Mouse (Mus musculus): ENCODE results near the gene Rflnb. TPM values are rescaled to one million over a fixed set of nuclear protein-coding genes. Genes with fewer than 3 reads are reported as not detected.

Rflnb gene
- polyA plus RNA-seq (2012; rRNA removed): 8.1 and 8.9 TPM in 2 replicates

- H3K4me3 ChIP-seq (ENCODE audit: insufficient read depth, low read length): peak within 1 kb of the TSS; percentile 55
- no peak within 1 kb of the TSS for H3K27ac ChIP-seq (ENCODE audit: insufficient read depth, low read length)
- H3K4me1 ChIP-seq (ENCODE audit: control insufficient read depth, insufficient read depth, low read length): no peaks in the 10 kb centered on the region
- TF ChIP-seq POLR2A (IDR thresholded peaks at IDR 0.05; ENCODE audit: extremely low read depth, insufficient read depth, low read length): no peak
Measured at GRCm38 (mm10) chr11:76027139-76028071, at the start of gene Rflnb. Gene Rflnb (minus strand): TSS chr11:76027782.

GRCm38 (mm10) chr11:76077341-76077740 is 49.8 kb upstream of the Rflnb start:
- TF ChIP-seq CTCF (IDR thresholded peaks at IDR 0.05; ENCODE audit: extremely low read depth, insufficient read depth, low read length) (no peak), POLR2A (IDR thresholded peaks at IDR 0.05; ENCODE audit: extremely low read depth, insufficient read depth, low read length) (no peak)
- Histone ChIP-seq H3K4me3 (ENCODE audit: insufficient read depth, low read length) (no peak overlapping the region), H3K4me1 (ENCODE audit: control insufficient read depth, insufficient read depth, low read length) (no peaks in the 10 kb centered on the region), H3K27ac (ENCODE audit: insufficient read depth, low read length) (no peak overlapping the region)

DNA sequence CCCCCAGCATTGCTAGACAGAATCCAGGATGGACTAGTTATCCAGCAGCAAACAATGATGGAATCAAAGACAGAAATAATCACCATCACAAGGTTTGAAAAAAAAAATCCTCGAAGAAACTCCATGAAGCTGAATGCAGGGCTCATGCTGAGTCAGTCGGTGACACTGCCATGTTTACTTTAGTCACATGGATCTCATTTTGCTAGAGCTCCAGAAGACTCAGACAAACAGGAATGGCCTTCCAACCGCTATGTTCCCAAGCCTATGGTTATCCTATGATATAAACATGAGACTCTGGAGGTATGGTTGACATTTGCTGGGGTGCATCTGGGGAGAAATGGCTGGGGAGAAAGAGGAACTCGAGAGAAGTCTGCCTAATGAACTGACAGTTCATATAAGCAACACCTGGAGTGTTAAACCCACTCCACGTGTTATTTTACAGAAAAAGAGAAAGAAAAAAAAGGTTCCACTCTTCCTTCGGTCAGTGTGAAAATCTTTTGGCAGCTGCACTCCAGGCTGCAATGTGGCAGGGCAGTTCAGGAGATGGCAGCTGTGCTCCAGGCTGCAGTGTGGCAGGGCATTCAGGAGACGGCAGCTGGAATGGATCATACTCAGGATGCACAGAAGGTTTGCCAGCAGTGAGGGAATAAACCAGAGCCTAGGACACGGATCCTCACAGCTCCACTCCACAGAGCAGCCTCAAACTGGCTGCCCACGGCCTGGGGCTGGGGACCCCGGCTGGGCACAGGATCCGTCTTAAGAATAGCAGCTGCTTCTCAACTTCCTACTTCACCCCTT is 46.9 kb upstream of the Rflnb start:
- H3K4me3 ChIP-seq (ENCODE audit: insufficient read depth, low read length): no peak overlapping the region
- TF ChIP-seq CTCF (IDR thresholded peaks at IDR 0.05; ENCODE audit: extremely low read depth, insufficient read depth, low read length): no peak
- no peak for TF ChIP-seq POLR2A (IDR thresholded peaks at IDR 0.05; ENCODE audit: extremely low read depth, insufficient read depth, low read length)
- no peak overlapping the region for H3K27ac ChIP-seq (ENCODE audit: insufficient read depth, low read length)
- H3K4me1 ChIP-seq (ENCODE audit: control insufficient read depth, insufficient read depth, low read length): no peaks in the 10 kb centered on the region

DNA sequence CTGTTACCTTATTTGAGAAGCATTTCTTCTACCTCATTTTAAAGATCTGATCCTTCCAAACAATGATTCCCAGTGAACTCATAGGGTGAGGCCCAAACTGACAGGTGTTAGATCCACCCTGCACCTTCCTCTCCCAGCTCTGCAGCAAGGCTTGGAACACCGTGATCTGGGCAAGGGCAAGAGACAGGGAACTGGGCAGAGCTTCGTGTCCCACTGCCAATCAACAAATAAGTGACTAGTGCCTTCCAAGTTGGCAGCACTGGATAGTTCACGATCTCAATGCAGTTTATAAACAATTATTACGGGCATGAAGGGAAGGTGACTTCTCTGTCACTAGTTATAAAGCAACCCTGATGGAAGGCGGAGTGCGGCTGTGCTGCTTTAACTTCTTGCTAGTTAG is 42.2 kb upstream of the Rflnb start:
- H3K4me1 ChIP-seq (ENCODE audit: control insufficient read depth, insufficient read depth, low read length): no peaks in the 10 kb centered on the region
- TF ChIP-seq POLR2A (IDR thresholded peaks at IDR 0.05; ENCODE audit: extremely low read depth, insufficient read depth, low read length) (no peak), CTCF (IDR thresholded peaks at IDR 0.05; ENCODE audit: extremely low read depth, insufficient read depth, low read length) (no peak)

DNA sequence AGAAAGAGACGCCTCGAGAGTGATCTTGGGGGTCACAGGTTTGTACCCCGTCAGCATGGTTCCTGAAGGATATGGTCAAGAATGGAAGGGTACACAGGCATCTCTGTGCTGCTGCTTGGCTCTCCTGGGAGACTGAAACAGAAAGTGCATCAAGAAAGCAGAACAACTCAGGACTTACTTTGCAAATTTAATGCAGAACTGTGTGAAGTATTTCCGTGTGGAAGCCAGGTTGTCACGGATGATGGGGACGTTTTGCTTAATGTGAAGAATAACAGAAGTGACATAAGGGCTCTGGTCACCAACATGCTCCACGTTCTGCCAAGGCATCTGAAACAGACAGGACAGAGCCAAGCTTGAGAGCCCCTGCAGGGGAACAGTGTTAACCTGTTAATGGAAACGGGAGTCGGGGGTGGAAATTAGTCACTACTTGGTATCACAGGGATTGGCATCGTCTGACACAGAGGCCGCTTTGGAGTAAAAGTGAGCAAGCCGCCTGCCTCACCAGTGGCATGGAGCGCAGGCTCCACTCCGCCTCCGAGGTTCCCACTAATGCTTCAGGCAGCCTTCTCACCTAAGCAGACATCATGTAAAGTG is 39.1 kb upstream of the Rflnb start:
- Histone ChIP-seq H3K27ac (ENCODE audit: insufficient read depth, low read length) (no peak overlapping the region), H3K4me3 (ENCODE audit: insufficient read depth, low read length) (no peak overlapping the region), H3K4me1 (ENCODE audit: control insufficient read depth, insufficient read depth, low read length) (no peaks in the 10 kb centered on the region)
- TF ChIP-seq POLR2A (IDR thresholded peaks at IDR 0.05; ENCODE audit: extremely low read depth, insufficient read depth, low read length): no peak
- no peak for TF ChIP-seq CTCF (IDR thresholded peaks at IDR 0.05; ENCODE audit: extremely low read depth, insufficient read depth, low read length)

More for the DNA sequence above, 42.2 kb upstream of the Rflnb start:
- no peak overlapping the region for H3K27ac ChIP-seq (ENCODE audit: insufficient read depth, low read length)
- H3K4me3 ChIP-seq (ENCODE audit: insufficient read depth, low read length): no peak overlapping the region

DNA sequence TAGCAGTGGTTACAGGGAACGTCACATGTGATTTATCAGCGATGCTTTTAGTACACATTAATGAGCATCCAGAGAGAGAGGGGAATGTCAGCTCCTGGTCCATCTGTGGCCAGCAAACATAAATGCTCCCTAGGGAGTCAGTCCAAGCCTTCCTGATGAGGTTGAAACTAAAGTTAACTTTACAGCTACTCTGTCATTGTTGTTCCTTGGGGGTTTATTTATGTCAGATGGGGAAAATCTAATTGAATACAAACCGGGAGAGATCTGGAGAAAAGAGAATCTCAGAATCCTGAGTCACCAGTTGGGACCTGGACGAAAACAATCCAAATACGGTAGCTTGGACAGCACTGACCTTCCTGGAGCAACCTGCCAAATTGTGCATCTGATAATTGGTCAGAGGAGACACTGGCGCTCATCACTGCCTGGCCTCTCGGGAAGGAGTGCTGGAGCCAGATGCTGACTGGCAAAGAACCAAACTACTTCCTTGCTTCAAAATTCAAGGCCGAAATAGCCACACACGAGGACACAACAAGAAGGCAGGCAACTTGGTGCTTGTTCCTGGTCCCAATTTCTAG is 38.0 kb upstream of the Rflnb start:
- Histone ChIP-seq H3K4me1 (ENCODE audit: control insufficient read depth, insufficient read depth, low read length) (no peaks in the 10 kb centered on the region), H3K27ac (ENCODE audit: insufficient read depth, low read length) (no peak overlapping the region), H3K4me3 (ENCODE audit: insufficient read depth, low read length) (no peak overlapping the region)
- no peak for TF ChIP-seq CTCF (IDR thresholded peaks at IDR 0.05; ENCODE audit: extremely low read depth, insufficient read depth, low read length)
- no peak for TF ChIP-seq POLR2A (IDR thresholded peaks at IDR 0.05; ENCODE audit: extremely low read depth, insufficient read depth, low read length)

GRCm38 (mm10) chr11:76064411-76064810 is 36.8 kb upstream of the Rflnb start:
- H3K4me3 ChIP-seq (ENCODE audit: insufficient read depth, low read length): no peak overlapping the region
- no peak overlapping the region for H3K27ac ChIP-seq (ENCODE audit: insufficient read depth, low read length)
- no peak for TF ChIP-seq POLR2A (IDR thresholded peaks at IDR 0.05; ENCODE audit: extremely low read depth, insufficient read depth, low read length)
- TF ChIP-seq CTCF (IDR thresholded peaks at IDR 0.05; ENCODE audit: extremely low read depth, insufficient read depth, low read length): no peak
- H3K4me1 ChIP-seq (ENCODE audit: control insufficient read depth, insufficient read depth, low read length): no peaks in the 10 kb centered on the region

DNA sequence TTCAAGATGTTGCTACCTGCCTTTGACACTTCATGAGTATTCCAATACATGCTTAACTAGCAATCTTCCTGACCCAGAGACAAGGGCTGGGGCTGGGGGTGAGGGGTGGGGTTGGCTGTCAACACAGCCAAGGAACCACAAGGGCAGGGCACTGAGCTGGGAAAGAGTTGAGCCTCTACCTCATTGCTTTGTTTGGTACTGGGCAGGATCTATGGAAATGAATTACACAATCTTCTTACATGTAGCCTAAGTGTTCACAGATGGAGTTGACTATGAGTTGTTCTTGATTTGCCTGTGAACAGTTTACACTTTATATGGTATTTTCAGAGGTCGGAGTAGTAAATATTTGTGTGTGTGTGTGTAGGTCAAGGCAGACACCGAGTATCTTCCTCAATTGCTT is 33.3 kb upstream of the Rflnb start:
- no peak overlapping the region for H3K4me3 ChIP-seq (ENCODE audit: insufficient read depth, low read length)
- H3K4me1 ChIP-seq (ENCODE audit: control insufficient read depth, insufficient read depth, low read length): no peaks in the 10 kb centered on the region
- TF ChIP-seq POLR2A (IDR thresholded peaks at IDR 0.05; ENCODE audit: extremely low read depth, insufficient read depth, low read length): no peak
- no peak for TF ChIP-seq CTCF (IDR thresholded peaks at IDR 0.05; ENCODE audit: extremely low read depth, insufficient read depth, low read length)
- no peak overlapping the region for H3K27ac ChIP-seq (ENCODE audit: insufficient read depth, low read length)

DNA sequence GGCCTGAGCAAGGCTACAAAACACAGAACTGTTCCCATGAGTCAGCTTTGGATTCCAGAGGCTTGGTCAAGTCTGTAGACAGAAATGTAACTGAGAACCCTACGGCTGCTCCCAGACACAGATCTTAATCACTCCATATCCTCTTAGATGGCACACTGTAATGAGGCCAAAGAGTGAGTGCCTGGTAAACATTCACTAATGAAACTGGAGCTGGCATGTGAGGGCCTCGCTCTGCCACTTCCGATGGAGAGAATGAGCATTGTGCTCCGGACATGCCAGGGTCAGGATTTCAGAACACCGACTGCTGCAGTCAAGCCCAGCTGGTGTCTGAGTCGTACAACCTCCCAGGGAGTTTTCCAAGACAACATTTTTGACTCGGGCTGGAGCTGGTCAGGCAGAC is 32.4 kb upstream of the Rflnb start:
- Histone ChIP-seq H3K27ac (ENCODE audit: insufficient read depth, low read length) (no peak overlapping the region), H3K4me3 (ENCODE audit: insufficient read depth, low read length) (no peak overlapping the region), H3K4me1 (ENCODE audit: control insufficient read depth, insufficient read depth, low read length) (no peaks in the 10 kb centered on the region)
- no peak for TF ChIP-seq CTCF (IDR thresholded peaks at IDR 0.05; ENCODE audit: extremely low read depth, insufficient read depth, low read length)
- TF ChIP-seq POLR2A (IDR thresholded peaks at IDR 0.05; ENCODE audit: extremely low read depth, insufficient read depth, low read length): no peak
